Mouse (Mus musculus) R1 (cell line): ENCODE measurements around the gene Klhl26.
A peak's percentile ranks its signal among the peaks of the same experiment; 100 is the strongest.

Experiments
- DNase-seq: peaks from one replicate; pipeline ENCODE4 v3.0.0-alpha.2; 2018; ENCODE audit warnings: low read depth, low spot score

The Klhl26 gene

DNA sequence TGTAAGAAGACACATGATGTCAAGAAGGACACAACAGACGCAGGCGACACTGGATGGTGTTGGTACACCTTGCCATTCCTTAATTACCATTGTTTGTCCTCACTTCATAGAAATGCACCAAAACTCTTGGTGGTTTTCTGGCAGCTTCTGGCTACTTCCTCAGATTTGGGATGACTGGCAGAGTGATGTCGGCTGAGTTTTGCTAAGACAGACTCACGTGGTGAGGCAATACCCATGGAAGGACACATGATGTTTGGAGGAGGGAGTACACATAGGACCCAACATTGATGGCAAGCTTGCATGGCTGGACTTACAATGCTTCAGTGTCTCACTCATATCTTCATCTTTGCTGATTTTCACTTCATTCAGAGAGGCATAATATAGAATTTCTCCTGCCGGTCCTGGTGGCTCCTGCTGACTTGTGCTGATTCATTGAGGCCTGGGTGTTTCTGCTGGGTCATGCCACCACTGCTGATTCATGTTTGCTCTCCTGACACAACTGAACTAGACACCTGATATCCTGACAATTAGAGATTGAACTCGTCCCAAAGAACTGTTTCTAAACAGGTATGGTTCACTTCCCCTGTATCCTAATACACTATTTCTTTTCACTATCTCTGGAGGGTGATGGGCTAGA, 62.3 kb downstream of the Klhl26 start:
- no peak for DNase-seq

- DNase-seq: no peak
Measured at GRCm38 (mm10) chr8:70410281-70410680, 66.5 kb downstream of the Klhl26 start.

DNA sequence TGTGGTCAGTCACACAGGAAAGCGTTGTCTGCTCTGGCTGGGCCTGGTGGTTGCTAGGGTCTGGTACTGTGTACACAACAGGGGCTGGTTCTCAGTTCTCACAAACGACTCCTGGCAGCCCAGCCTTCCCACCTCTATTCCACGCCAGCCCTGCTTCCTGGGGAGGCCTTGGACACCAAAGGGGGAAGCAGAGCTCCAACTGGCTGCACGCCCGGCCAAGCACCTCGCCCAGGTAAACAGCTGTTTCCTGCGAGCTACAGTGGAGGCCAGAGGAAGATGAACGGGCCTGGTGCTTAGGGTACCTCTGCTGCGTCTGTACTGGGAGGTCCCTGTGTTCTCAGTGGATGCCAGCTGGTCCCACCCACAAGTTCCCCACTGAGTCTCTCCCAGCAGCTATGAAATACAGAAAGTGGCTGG, 67.3 kb downstream of the Klhl26 start:
- DNase-seq: no peak

GRCm38 (mm10) chr8:70409019-70409418, 67.7 kb downstream of the Klhl26 start:
- no peak for DNase-seq

GRCm38 (mm10) chr8:70408301-70408700, 68.5 kb downstream of the Klhl26 start:
- no peak for DNase-seq

DNA sequence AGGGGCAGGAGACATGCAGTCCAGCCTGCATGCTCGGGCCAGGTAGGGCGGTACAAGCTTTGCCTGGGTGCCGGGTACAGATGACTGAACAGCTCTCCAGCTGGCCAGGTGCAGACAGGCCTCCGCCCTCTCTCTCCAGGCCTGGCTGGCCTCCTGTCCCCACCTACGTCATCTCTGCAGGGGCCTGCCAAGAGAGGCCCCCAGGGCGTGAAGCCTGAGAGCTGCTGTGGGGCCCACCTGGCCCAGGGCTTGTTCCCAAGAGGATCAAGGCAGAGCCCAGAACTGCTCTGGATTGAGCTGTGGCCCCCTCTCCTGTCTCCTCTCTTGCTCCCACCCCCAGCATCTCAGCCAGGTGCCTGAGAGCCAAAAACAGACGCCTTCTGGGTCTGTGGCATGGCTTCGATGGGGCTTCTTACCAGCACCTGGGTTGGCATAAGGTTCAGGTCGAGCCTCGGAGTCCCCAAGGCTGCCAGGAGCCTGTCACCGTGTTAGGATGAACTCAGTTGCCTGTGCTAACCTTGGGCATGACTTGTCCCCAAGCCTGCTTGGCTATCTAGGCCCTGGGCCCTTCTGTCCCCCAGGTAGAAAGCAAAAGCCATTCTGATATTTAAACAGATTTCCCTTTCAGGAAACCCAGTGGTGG, 70.2 kb downstream of the Klhl26 start:
- DNase-seq: no peak

DNA sequence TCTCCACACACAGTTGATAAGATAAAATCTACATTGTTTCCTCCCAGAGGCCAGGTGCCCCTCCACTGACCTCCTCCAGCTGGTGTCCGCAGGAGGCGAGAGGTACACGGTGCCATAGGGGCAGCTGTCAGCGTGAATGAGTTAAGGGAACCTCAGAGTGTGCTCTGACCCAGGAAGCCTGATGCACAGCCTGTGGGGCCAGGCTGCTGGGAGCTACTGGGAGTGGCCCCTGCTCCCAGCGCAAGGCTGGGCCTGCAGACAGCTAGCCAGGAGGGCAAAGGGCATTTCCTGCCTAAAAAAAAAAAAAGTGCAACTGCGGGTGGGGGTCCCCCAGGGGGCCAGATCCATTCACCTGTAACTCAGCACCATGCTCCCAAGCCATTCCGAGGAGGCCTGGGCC, 71.6 kb downstream of the Klhl26 start:
- DNase-seq: no peak

- DNase-seq: peak; percentile 37
Measured at GRCm38 (mm10) chr8:70404212-70404611, 72.6 kb downstream of the Klhl26 start.
